Mouse (Mus musculus) olfactory bulb, adult 2 months (tissue): ENCODE results near the gene Sctr.

Source experiments
- CTCF ChIP-seq: fragments of 200-500 bp; IDR thresholded peaks from 2 replicates; pipeline ENCODE4 v1.5.1; 2012; ENCODE audit warnings: low read depth, mild to moderate bottlenecking, low read length, moderate library complexity; ENCODE audit not compliant: insufficient read depth
- POLR2A ChIP-seq: fragments of 200-500 bp; IDR thresholded peaks from 2 replicates; pipeline ENCODE4 v1.6.1; 2012; ENCODE audit warnings: mild to moderate bottlenecking, low read depth, low read length, moderate library complexity; ENCODE audit not compliant: insufficient read depth

DNA sequence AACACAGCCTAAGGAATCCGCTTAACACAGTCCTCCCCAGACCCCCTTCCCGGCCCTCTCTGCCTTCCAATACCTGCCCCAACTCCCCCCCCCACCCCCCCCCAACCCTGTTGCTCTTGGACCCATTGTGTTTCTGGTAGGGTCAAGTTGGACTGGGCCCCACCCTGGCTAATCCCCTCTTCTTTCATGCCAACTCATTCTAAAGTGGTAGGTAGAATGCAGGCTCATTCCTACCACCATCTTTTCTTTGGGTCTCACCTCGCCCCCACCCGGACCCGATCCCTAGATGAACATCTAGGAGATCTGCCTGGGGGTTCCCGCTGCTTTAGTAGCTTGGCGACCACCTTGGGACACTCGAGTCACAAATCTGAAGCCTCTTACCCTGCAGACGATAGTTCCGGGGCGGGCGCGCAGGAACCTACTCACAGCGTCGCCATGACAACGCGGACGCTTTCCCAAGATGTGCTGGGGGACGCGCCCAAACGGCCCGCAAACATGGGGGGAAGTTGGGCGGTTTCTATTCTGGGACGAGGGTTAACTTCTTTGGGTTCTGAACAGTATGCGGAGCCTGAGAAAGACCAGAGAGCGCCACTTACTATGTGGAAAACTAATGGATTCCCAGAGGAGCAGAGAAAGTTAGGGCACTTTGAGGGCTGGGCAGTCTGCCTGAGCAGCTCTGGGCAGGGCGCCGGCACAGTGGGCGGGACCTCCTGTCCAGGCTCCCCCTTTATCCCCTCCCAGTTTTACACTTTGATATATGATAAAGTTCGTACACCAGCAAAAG, 9.7 kb upstream of the Sctr start, which contains the start of gene Cfap221:
- TF ChIP-seq CTCF (no peak), POLR2A (no peak)
